Mouse (Mus musculus) olfactory bulb, adult 2 months (tissue): ENCODE measurements at regions not wholly inside any gene's neighbourhood (a gene's known extent, or its start where the extent isn't known, plus 50 kb on each side); places are given as distances from the start of the nearest gene placed in this dataset.

Experiments used
- H3K27ac ChIP-seq: fragments of 200-500 bp; 2 replicates; pipeline ENCODE4 v1.5.1; 2012; ENCODE audit warnings: low read depth, low read length; ENCODE audit not compliant: insufficient read depth
- H3K4me1 ChIP-seq: fragments of 200-500 bp; 2 replicates; pipeline ENCODE4 v1.6.1; 2012; ENCODE audit warnings: low read length; ENCODE audit not compliant: control insufficient read depth, insufficient read depth
- H3K4me3 ChIP-seq: fragments of 200-500 bp; 2 replicates; pipeline ENCODE4 v1.5.1; 2012; ENCODE audit warnings: mild to moderate bottlenecking, low read depth, low read length, moderate library complexity; ENCODE audit not compliant: insufficient read depth
- CTCF ChIP-seq: fragments of 200-500 bp; IDR thresholded peaks from 2 replicates; pipeline ENCODE4 v1.5.1; 2012; ENCODE audit warnings: low read depth, mild to moderate bottlenecking, low read length, moderate library complexity; ENCODE audit not compliant: insufficient read depth
- POLR2A ChIP-seq: fragments of 200-500 bp; IDR thresholded peaks from 2 replicates; pipeline ENCODE4 v1.6.1; 2012; ENCODE audit warnings: mild to moderate bottlenecking, low read depth, low read length, moderate library complexity; ENCODE audit not compliant: insufficient read depth
- WGBS: fragments of 180-500 bp; shearing (Covaris S2); methylation state at CpG from one replicate; pipeline ENCODE4 v1.1.7; 2018; 5-methylcytosine and 5-hydroxymethylcytosine counted together

- TF ChIP-seq POLR2A, result no peak
- no peak for TF ChIP-seq CTCF
- peaks cover 4% of the 10 kb centered on the region; the same call in 1 of the 2 replicates for H3K4me1 ChIP-seq
- H3K27ac ChIP-seq, result no peak overlapping the region
- H3K4me3 ChIP-seq, result no peak overlapping the region
- 97% methylated on average over 6 of the region's 6 CpGs for WGBS
These were observed 194.9 kb downstream of the Mex3b start for GRCm38 (mm10) chr7:83061894-83062477.

- Histone ChIP-seq H3K4me1 (peaks cover 4% of the 10 kb centered on the region; the same call in 1 of the 2 replicates), H3K27ac (no peak overlapping the region), H3K4me3 (no peak overlapping the region)
- 89% methylated on average over 3 of the region's 3 CpGs for WGBS
- no peak for TF ChIP-seq POLR2A
- no peak for TF ChIP-seq CTCF
These were observed 196.4 kb downstream of the Mex3b start for GRCm38 (mm10) chr7:83063559-83063958.

- WGBS, result 90% methylated on average over 3 of the region's 3 CpGs
- Histone ChIP-seq H3K4me3 (no peak overlapping the region), H3K4me1 (peaks cover 4% of the 10 kb centered on the region; the same call in 1 of the 2 replicates), H3K27ac (no peak overlapping the region)
- TF ChIP-seq CTCF (no peak), POLR2A (no peak)
These were observed 198.2 kb downstream of the Mex3b start for GRCm38 (mm10) chr7:83065341-83065740.

GRCm38 (mm10) chr7:83074399-83074970, 207.4 kb downstream of the Mex3b start:
- 54% methylated on average over 15 of the region's 15 CpGs for WGBS
- no peak overlapping the region for H3K27ac ChIP-seq
- peaks cover 5% of the 10 kb centered on the region; the same call in 1 of the 2 replicates for H3K4me1 ChIP-seq
- H3K4me3 ChIP-seq, result no peak overlapping the region
- TF ChIP-seq CTCF, result no peak

- Histone ChIP-seq H3K27ac (no peak overlapping the region), H3K4me1 (peaks cover 5% of the 10 kb centered on the region; the same call in 1 of the 2 replicates), H3K4me3 (no peak overlapping the region)
- WGBS, result 85% methylated on average over 4 of the region's 4 CpGs
- TF ChIP-seq CTCF (no peak), POLR2A (no peak)
These were observed 208.2 kb downstream of the Mex3b start for GRCm38 (mm10) chr7:83075159-83075952.

GRCm38 (mm10) chr7:83077035-83077918, 210.1 kb downstream of the Mex3b start:
- WGBS, result 49% methylated on average over 11 of the region's 11 CpGs
- no peak for TF ChIP-seq CTCF
- no peak for TF ChIP-seq POLR2A
- H3K4me1 ChIP-seq, result peaks cover 5% of the 10 kb centered on the region; the same call in 1 of the 2 replicates
- H3K4me3 ChIP-seq, result no peak overlapping the region
- no peak overlapping the region for H3K27ac ChIP-seq

GRCm38 (mm10) chr7:83077919-83078265, 210.8 kb downstream of the Mex3b start:
- H3K4me1 ChIP-seq, result peaks cover 5% of the 10 kb centered on the region; the same call in 1 of the 2 replicates
- H3K4me3 ChIP-seq, result no peak overlapping the region
- H3K27ac ChIP-seq, result no peak overlapping the region
- TF ChIP-seq POLR2A (no peak), CTCF (no peak)
- WGBS, result 41% methylated on average over 4 of the region's 4 CpGs

GRCm38 (mm10) chr7:83078695-83079094, 211.6 kb downstream of the Mex3b start:
- WGBS, result 88% methylated on average over 4 of the region's 4 CpGs
- Histone ChIP-seq H3K4me3 (no peak overlapping the region), H3K4me1 (peaks cover 5% of the 10 kb centered on the region; the same call in 1 of the 2 replicates), H3K27ac (no peak overlapping the region)
- no peak for TF ChIP-seq POLR2A
- TF ChIP-seq CTCF, result no peak
